Mouse (Mus musculus) heart, adult 9 months (tissue): ENCODE results near the gene Rdh16f2.
"Not testable (repeated sequence)": the region's sequence is repeated elsewhere in the genome, so short reads cannot be mapped to it uniquely, and the experiment has no call there.

Experiments used
- DNase-seq, 2 experiments: peaks; one replicate each; pipeline ENCODE4 v3.0.0; 2022; ENCODE audit warnings: low spot score in 2 of 2

The Rdh16f2 gene

DNA sequence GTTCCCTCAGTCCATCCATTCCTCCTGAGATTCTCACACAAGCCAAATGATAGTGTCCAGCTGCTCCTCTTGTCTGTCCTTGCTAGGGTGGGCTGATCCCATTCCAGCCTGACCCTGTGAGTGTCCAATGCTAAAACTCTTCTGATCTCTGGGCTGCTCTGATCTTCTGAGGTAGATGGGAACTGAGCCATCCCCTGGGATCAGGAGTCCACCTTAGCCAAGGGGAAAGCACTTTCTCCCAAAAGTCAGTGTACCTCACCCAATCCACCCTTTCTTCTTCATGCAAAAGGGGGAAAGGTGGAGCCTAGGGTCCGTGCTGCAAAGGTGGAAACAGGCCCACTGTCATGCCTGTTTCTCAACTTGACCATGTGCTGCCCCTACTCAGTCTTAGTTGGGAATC lies 25.2 kb downstream of the Rdh16f2 start:
- DNase-seq: no peak

- DNase-seq: not testable (repeated sequence)
These were observed 27.1 kb downstream of the Rdh16f2 start for GRCm38 (mm10) chr10:127893163-127894022.

GRCm38 (mm10) chr10:127896705-127897104 lies 30.4 kb downstream of the Rdh16f2 start:
- no peak for DNase-seq

DNA sequence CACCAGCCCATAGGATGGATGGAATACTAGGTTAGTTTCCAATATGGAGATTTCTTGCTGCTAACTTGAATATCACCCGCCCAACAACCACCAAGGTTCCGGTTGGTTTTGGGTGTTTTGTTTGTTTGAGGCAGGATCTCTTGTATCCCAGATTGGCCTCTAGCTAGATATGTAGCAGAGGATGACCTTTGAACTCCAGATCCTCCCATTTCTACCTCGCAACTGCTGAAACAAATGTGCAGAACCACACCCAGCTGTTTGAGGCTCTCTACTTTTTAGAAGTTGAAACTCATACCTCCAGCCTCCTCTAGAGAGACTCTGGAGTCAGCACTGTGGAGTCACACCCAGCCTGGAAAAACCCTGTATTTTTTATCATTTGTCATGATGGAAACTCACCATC lies 31.2 kb downstream of the Rdh16f2 start:
- DNase-seq: no peak

- DNase-seq: no peak
These were observed 31.9 kb downstream of the Rdh16f2 start, which contains the start of gene Sdr9c7 for GRCm38 (mm10) chr10:127898218-127898617. Gene Sdr9c7, plus strand, starts transcription at chr10:127898518.

DNA sequence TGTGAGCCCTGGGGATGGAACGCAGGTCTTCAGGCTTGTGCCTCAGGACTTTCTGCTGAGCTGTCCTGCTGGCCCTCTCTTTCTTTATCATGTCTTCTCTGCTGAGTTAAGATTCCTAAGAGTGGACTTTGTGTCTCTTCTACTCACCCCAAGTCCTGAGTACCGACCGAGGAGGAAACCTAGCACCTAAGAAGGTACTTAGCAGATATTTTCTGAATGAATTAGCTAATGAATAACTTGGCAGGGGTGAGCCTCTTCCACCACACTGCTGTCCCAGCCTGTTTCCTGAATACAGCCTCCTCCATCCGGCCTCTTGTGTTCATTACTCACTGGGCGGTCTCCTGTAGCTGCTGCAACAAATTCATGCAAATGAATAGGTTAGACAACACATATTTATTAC lies 33.5 kb downstream of the Rdh16f2 start:
- DNase-seq: no peak

DNA sequence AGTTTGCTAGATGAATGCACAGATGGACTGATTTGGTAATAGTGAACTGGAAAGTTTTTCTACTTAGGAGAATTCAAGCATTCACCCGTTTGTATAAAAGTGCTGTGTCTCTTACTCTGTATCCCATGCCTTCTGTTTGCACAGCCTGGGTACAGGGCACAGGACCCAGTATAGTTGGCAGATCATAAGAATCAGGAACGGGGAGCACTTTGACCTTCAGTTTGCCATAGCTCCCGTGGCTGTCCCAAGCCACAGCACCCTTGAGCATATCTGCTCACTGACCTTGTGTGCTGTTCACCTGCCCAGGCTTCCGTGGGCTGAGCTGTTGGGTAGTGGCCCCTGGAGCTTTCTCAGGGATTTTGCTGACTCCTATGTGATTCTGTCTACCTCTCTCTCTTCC lies 35.5 kb downstream of the Rdh16f2 start:
- no peak for DNase-seq

- DNase-seq: no peak
These were observed 36.8 kb downstream of the Rdh16f2 start for GRCm38 (mm10) chr10:127903116-127903515.

GRCm38 (mm10) chr10:127904718-127905446 lies 38.6 kb downstream of the Rdh16f2 start:
- peak in 1 of 2 experiments; percentile 4 for DNase-seq

DNA sequence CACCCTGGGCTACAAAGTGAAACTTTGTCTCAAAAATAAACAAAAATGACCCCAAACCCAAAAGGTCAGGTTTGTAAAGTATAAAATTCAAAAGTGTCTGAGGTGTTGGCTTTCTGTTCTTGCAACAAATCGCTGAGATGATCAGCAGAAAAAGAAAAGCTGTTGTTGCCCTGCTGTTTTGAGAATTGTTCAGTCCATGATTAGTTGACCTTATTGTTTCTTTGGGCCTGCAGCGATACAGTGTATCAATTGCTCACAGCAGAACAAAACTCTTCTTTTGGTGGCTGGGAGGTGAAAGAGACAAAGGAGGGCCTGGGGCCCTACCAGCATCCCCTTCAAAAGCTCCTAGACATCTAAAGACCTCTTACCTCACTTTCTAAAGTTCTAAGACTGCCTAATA lies 39.9 kb downstream of the Rdh16f2 start:
- no peak for DNase-seq

GRCm38 (mm10) chr10:127907386-127907951 lies 41.2 kb downstream of the Rdh16f2 start:
- no peak for DNase-seq

DNA sequence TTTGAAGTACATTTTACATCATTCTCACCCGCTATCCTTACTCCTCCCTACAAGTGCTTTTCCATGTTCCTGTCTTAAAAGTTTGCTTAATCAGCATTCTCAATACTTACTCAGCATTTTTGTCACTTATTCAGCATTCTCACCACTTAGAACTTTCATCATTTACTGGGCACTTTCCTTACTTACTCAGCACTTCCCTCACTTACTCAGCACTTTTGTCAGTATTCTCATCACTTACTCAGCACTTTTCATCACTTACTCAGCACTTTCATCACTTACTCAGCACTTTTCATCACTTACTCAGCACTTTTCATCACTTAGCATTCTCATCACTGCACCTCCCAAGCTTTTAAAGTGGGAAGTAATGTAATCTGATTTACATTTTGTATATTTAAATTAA lies 49.3 kb downstream of the Rdh16f2 start:
- no peak for DNase-seq

GRCm38 (mm10) chr10:127917183-127917582 lies 50.9 kb downstream of the Rdh16f2 start:
- DNase-seq: not testable (repeated sequence)

GRCm38 (mm10) chr10:127917651-127918050 lies 51.4 kb downstream of the Rdh16f2 start:
- no peak for DNase-seq

- no peak for DNase-seq
These were observed 56.0 kb downstream of the Rdh16f2 start for GRCm38 (mm10) chr10:127922241-127922640.

DNA sequence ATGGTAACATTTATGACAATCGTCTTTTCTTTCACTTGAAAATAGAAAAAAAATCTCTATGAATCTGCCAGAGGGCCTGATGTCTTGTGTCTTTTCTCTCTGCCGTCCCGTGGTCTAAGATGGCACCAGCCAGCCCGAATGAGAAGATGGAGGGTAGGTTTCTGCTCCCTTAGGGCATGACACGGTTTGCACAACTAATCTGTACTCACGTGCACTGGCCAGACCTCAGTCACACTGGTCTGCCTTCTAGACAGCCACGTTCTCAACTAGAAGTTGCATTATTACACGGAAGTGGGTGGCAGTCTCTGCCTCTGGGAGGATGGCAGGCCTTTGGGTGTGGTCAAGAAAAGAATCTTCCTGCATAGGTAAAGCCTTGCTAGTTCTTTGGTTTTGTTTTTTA lies 56.8 kb downstream of the Rdh16f2 start:
- no peak for DNase-seq

GRCm38 (mm10) chr10:127924597-127925378 lies 58.5 kb downstream of the Rdh16f2 start:
- no peak for DNase-seq
